Mouse (Mus musculus) lung, postnatal 10 days (tissue): Measurements from ENCODE around the gene Sult1d1.
"Not testable (repeated sequence)": the region's sequence is repeated elsewhere in the genome, so short reads cannot be mapped to it uniquely, and the experiment has no call there.

Source experiments
- DNase-seq: peaks from one replicate; pipeline ENCODE4 v3.0.0; 2021

Sult1d1 gene

GRCm38 (mm10) chr5:87568845-87569244 is at the start of gene Sult1d1:
Sult1d1 (minus strand) TSS chr5:87569027.
- DNase-seq = no peak

GRCm38 (mm10) chr5:87615128-87615390 is 46.2 kb upstream of the Sult1d1 start:
- DNase-seq = no peak

GRCm38 (mm10) chr5:87614364-87615127 is 45.7 kb upstream of the Sult1d1 start:
- no peak for DNase-seq

- no peak for DNase-seq
Measured at GRCm38 (mm10) chr5:87601018-87601417, 32.2 kb upstream of the Sult1d1 start.

- no peak for DNase-seq
Measured at GRCm38 (mm10) chr5:87597891-87598290, 29.1 kb upstream of the Sult1d1 start.

GRCm38 (mm10) chr5:87591494-87591893 is 22.7 kb upstream of the Sult1d1 start, which contains the start of gene Sult1e1:
Sult1e1 (minus strand) TSS chr5:87591594.
- DNase-seq = no peak

- DNase-seq = no peak
Measured at GRCm38 (mm10) chr5:87589916-87590315, 21.1 kb upstream of the Sult1d1 start.

GRCm38 (mm10) chr5:87580389-87580788 is 11.6 kb upstream of the Sult1d1 start:
- DNase-seq = no peak

GRCm38 (mm10) chr5:87574174-87574573 is 5.3 kb upstream of the Sult1d1 start:
- no peak for DNase-seq

- DNase-seq = no peak
Measured at GRCm38 (mm10) chr5:87573490-87573889, 4.7 kb upstream of the Sult1d1 start.

GRCm38 (mm10) chr5:87572781-87573180 is 4.0 kb upstream of the Sult1d1 start:
- no peak for DNase-seq

GRCm38 (mm10) chr5:87567306-87567705 is 1.5 kb downstream of the Sult1d1 start:
- no peak for DNase-seq

- DNase-seq = no peak
Measured at GRCm38 (mm10) chr5:87562966-87563365, 5.9 kb downstream of the Sult1d1 start.

- DNase-seq = no peak
Measured at GRCm38 (mm10) chr5:87562526-87562925, 6.3 kb downstream of the Sult1d1 start.

- DNase-seq = no peak
Measured at GRCm38 (mm10) chr5:87560145-87560544, 8.7 kb downstream of the Sult1d1 start.

GRCm38 (mm10) chr5:87550935-87551334 is 17.9 kb downstream of the Sult1d1 start:
- no peak for DNase-seq

GRCm38 (mm10) chr5:87538111-87538510 is 30.7 kb downstream of the Sult1d1 start, which contains the start of gene Sult1b1:
Sult1b1 (minus strand) TSS chr5:87538195.
- no peak for DNase-seq

- DNase-seq = no peak
Measured at GRCm38 (mm10) chr5:87535994-87536644, 32.7 kb downstream of the Sult1d1 start.

- no peak for DNase-seq
Measured at GRCm38 (mm10) chr5:87532288-87532687, 36.5 kb downstream of the Sult1d1 start.

- DNase-seq = not testable (repeated sequence)
Measured at GRCm38 (mm10) chr5:87523561-87523960, 45.3 kb downstream of the Sult1d1 start.

GRCm38 (mm10) chr5:87505776-87506458 is 62.9 kb downstream of the Sult1d1 start:
- no peak for DNase-seq
